Mouse (Mus musculus): ENCODE results near the gene Sumo2. TPM values are rescaled to one million over a fixed set of nuclear protein-coding genes. Genes with fewer than 3 reads are reported as not detected.

Gene Sumo2
- polyA plus RNA-seq, 1 experiment from 2014 or later = 989 TPM

DNA sequence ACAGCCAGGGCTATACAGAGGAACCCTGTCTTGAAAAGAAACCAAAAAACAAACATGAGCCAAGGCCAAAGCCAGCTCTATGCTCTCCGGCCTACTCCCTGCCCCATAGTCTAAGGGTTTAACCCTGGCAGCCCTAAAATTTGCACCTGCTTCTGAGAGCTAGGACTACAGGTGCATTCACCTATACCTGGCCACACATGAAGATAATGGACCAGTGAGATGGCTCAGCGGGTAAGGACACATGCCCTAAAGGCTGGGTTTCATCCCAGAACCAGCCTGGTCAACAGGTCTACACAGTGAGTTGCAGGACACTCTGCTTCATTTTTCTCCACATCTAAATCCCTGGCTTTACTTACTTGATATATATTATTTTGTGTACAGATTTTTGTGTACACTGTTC is 13.8 kb downstream of the Sumo2 start:
- ATAC-seq (ENCODE audit: low FRiP score) (no peak), DNase-seq (ENCODE audit: low spot score) (no peak)
- no peak overlapping the region for H3K27ac ChIP-seq
- H3K4me2 ChIP-seq (replicated peaks) = no peak overlapping the region
- H3K9ac ChIP-seq = no peak overlapping the region
- no peak overlapping the region for H3K4me3 ChIP-seq (replicated peaks; ENCODE audit: low read length)
- H3K9me3 ChIP-seq (ENCODE audit: control insufficient read depth, low read length) = no peaks in the 10 kb centered on the region
- WGBS = 87% methylated on average over 2 of the region's 2 CpGs
- H3K27me3 ChIP-seq (ENCODE audit: control insufficient read depth, insufficient read depth, low read length) = no peaks in the 10 kb centered on the region
- peaks cover 57% of the 10 kb centered on the region for H3K36me3 ChIP-seq (replicated peaks; ENCODE audit: control insufficient read depth, insufficient read depth)
- no peaks in the 10 kb centered on the region for H3K4me1 ChIP-seq (replicated peaks; ENCODE audit: control insufficient read depth, insufficient read depth, low read length)

DNA sequence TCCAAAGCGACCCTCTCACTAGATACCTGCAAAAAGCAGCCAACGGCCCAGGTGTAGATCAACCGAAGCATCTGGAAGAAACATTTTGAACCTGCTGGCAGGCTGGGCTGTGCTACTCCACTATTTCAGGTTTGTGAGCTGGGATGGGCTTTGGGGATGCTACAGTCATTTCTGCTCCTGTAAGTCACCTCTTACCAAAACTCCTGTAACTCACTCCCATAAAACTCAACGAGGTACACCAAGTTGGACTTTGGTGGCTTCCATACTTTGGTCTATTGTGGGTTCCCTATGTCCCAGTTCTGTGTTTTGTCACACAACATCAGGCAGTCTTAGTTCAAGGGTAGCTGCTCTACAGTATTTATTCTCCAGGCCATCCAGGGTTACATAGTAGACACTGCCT is 15.0 kb downstream of the Sumo2 start:
- H3K27ac ChIP-seq = no peak overlapping the region
- H3K4me3 ChIP-seq (replicated peaks; ENCODE audit: low read length) = no peak overlapping the region
- H3K9me3 ChIP-seq (ENCODE audit: control insufficient read depth, low read length) = no peaks in the 10 kb centered on the region
- H3K9ac ChIP-seq = no peak overlapping the region
- no peaks in the 10 kb centered on the region for H3K27me3 ChIP-seq (ENCODE audit: control insufficient read depth, insufficient read depth, low read length)
- ATAC-seq (ENCODE audit: low FRiP score) (no peak), DNase-seq (ENCODE audit: low spot score) (no peak)
- H3K36me3 ChIP-seq (replicated peaks; ENCODE audit: control insufficient read depth, insufficient read depth) = peaks cover 45% of the 10 kb centered on the region
- 92% methylated on average over 4 of the region's 4 CpGs for WGBS
- H3K4me1 ChIP-seq (replicated peaks; ENCODE audit: control insufficient read depth, insufficient read depth, low read length) = no peaks in the 10 kb centered on the region
- H3K4me2 ChIP-seq (replicated peaks) = no peak overlapping the region

DNA sequence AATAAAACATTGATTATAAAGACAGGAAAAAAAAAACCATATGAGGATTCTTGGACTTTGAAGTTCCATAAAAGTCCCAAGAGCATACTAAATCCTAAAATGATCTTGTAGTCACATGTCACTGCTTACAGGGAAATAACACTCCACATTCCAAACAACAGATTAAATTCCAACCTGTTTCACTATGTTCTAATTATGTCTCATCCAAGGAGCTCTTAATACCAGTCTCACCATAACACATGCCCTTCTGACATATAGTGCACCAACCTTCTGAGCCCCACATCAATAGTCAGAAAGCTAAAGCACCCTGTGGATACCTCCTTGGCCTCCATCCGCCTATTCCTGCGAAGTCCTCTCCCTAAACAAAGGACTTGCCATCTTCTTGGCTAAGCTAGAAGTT is 15.9 kb downstream of the Sumo2 start:
- H3K4me2 ChIP-seq (replicated peaks) = no peak overlapping the region
- H3K9me3 ChIP-seq (ENCODE audit: control insufficient read depth, low read length) = no peaks in the 10 kb centered on the region
- ATAC-seq (ENCODE audit: low FRiP score) (no peak), DNase-seq (ENCODE audit: low spot score) (no peak)
- H3K27ac ChIP-seq = no peak overlapping the region
- no peak overlapping the region for H3K4me3 ChIP-seq (replicated peaks; ENCODE audit: low read length)
- H3K36me3 ChIP-seq (replicated peaks; ENCODE audit: control insufficient read depth, insufficient read depth) = peaks cover 37% of the 10 kb centered on the region
- H3K27me3 ChIP-seq (ENCODE audit: control insufficient read depth, insufficient read depth, low read length) = no peaks in the 10 kb centered on the region
- H3K4me1 ChIP-seq (replicated peaks; ENCODE audit: control insufficient read depth, insufficient read depth, low read length) = no peaks in the 10 kb centered on the region
- 48% methylated on average over 2 of the region's 2 CpGs for WGBS
- H3K9ac ChIP-seq = no peak overlapping the region

DNA sequence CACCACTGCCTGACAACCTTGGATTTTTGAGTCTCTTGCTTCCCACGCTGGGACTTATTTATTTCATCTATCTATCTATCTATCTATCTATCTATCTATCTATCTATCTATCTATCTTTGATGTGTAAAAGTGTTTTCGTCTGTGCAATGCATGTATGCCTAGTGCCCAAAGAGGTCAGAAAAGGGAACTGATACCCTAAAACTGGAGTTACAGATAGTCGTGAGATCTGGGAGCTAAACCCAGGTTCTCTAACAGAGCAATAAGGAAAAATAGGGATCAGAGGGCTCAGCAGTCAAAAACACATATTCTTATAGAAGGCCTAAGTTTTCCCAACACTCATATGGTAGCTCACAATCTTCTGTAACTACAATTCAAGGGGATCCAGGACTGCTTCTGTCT is 16.5 kb downstream of the Sumo2 start:
- no peak for ATAC-seq (ENCODE audit: low FRiP score)

DNA sequence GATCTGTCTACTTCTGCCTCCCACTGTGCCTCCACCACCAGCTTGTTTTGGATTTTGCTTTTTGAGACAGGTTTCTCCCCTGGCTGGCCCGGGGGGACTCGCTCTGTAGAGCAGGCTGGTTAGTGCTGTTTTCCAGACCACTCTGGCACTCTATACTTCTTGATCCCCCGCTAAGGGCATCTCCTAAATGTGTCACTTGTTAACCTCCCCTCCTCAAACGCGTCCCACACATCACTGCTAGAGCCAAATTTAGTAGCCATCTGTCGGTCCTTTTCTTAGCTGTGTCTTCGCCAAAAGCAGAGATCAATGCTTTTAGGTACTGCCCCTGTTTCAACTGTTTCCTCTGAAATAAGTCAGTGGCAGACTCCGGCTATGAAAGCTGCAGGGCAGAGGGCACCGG is 17.4 kb downstream of the Sumo2 start:
- no peak overlapping the region for H3K27ac ChIP-seq
- H3K9me3 ChIP-seq (ENCODE audit: control insufficient read depth, low read length) = no peaks in the 10 kb centered on the region
- WGBS = 82% methylated on average over 9 of the region's 9 CpGs
- ATAC-seq (ENCODE audit: low FRiP score) (no peak), DNase-seq (ENCODE audit: low spot score) (no peak)
- H3K4me3 ChIP-seq (replicated peaks; ENCODE audit: low read length) = no peak overlapping the region
- no peak overlapping the region for H3K9ac ChIP-seq
- H3K4me1 ChIP-seq (replicated peaks; ENCODE audit: control insufficient read depth, insufficient read depth, low read length) = no peaks in the 10 kb centered on the region
- H3K36me3 ChIP-seq (replicated peaks; ENCODE audit: control insufficient read depth, insufficient read depth) = peaks cover 21% of the 10 kb centered on the region
- H3K27me3 ChIP-seq (ENCODE audit: control insufficient read depth, insufficient read depth, low read length) = no peaks in the 10 kb centered on the region
- H3K4me2 ChIP-seq (replicated peaks) = no peak overlapping the region

More for the DNA sequence above, 16.5 kb downstream of the Sumo2 start:
- Histone ChIP-seq H3K4me3 (replicated peaks; ENCODE audit: low read length) (no peak overlapping the region), H3K27me3 (ENCODE audit: control insufficient read depth, insufficient read depth, low read length) (no peaks in the 10 kb centered on the region), H3K27ac (no peak overlapping the region), H3K4me1 (replicated peaks; ENCODE audit: control insufficient read depth, insufficient read depth, low read length) (no peaks in the 10 kb centered on the region), H3K9me3 (ENCODE audit: control insufficient read depth, low read length) (no peaks in the 10 kb centered on the region), H3K4me2 (replicated peaks) (no peak overlapping the region), H3K9ac (no peak overlapping the region), H3K36me3 (replicated peaks; ENCODE audit: control insufficient read depth, insufficient read depth) (peaks cover 30% of the 10 kb centered on the region)
- DNase-seq (ENCODE audit: low spot score) = no peak
- 89% methylated on average over 3 of the region's 3 CpGs for WGBS

DNA sequence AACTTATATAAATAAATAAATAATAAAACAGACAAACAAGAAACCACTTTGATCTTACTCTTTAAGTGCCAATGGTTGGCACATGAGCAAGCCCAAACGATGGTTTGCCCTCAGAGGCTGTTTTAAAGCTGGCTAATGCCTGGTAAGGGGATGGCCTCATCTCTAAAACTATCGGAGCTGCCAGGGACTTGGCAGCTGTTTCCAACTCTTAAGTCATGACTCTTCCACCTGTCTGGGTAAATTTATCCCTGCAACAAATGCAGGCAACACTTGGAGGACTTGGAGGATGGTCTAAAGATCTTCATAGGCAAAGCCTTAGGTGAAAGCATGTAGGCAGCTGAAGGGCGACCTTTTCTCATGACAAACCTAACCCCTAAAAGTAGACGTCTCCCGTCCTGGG is 19.1 kb downstream of the Sumo2 start:
- H3K4me2 ChIP-seq (replicated peaks) = no peak overlapping the region
- peaks cover under 1% of the 10 kb centered on the region; the same call in 1 of the 2 replicates for H3K4me1 ChIP-seq (replicated peaks; ENCODE audit: control insufficient read depth, insufficient read depth, low read length)
- H3K9me3 ChIP-seq (ENCODE audit: control insufficient read depth, low read length) = no peaks in the 10 kb centered on the region
- H3K9ac ChIP-seq = no peak overlapping the region
- H3K36me3 ChIP-seq (replicated peaks; ENCODE audit: control insufficient read depth, insufficient read depth) = 0 out of 2 replicates have a peak, but pooled peaks cover 10% of the 10 kb centered on the region
- no peak overlapping the region for H3K4me3 ChIP-seq (replicated peaks; ENCODE audit: low read length)
- H3K27ac ChIP-seq = no peak overlapping the region
- H3K27me3 ChIP-seq (ENCODE audit: control insufficient read depth, insufficient read depth, low read length) = no peaks in the 10 kb centered on the region
- DNase-seq (ENCODE audit: low spot score) (no peak), ATAC-seq (ENCODE audit: low FRiP score) (no peak)
- 90% methylated on average over 5 of the region's 5 CpGs for WGBS

DNA sequence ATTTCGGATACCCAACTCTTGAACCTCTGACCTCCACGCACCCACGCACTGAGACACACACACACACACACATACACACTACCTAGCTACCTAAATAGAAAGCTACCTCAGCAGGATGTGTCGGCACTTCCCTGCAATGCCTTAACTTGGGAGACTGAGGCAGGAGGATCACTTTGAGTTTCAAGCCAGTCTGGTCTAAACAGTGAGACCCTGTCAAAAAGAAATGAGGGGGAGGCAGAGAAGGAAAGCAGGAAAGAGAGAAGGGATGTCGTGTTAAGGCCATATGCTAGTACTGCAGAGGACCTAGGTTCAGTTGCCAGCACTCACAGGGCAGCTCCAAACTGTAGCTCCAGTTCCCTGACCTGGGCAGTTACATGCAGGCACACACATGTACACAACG is 21.1 kb downstream of the Sumo2 start:
- no peak for ATAC-seq (ENCODE audit: low FRiP score)
- no peaks in the 10 kb centered on the region for H3K27me3 ChIP-seq (ENCODE audit: control insufficient read depth, insufficient read depth, low read length)
- H3K27ac ChIP-seq = no peak overlapping the region
- DNase-seq (ENCODE audit: low spot score) = no peak
- peaks cover 20% of the 10 kb centered on the region for H3K4me1 ChIP-seq (replicated peaks; ENCODE audit: control insufficient read depth, insufficient read depth, low read length)
- H3K4me2 ChIP-seq (replicated peaks) = no peak overlapping the region
- WGBS = 78% methylated on average over 6 of the region's 6 CpGs
- no peaks in the 10 kb centered on the region for H3K9me3 ChIP-seq (ENCODE audit: control insufficient read depth, low read length)
- no peak overlapping the region for H3K4me3 ChIP-seq (replicated peaks; ENCODE audit: low read length)
- no peak overlapping the region for H3K9ac ChIP-seq
- 0 out of 2 replicates have a peak, but pooled peaks cover 4% of the 10 kb centered on the region for H3K36me3 ChIP-seq (replicated peaks; ENCODE audit: control insufficient read depth, insufficient read depth)

DNA sequence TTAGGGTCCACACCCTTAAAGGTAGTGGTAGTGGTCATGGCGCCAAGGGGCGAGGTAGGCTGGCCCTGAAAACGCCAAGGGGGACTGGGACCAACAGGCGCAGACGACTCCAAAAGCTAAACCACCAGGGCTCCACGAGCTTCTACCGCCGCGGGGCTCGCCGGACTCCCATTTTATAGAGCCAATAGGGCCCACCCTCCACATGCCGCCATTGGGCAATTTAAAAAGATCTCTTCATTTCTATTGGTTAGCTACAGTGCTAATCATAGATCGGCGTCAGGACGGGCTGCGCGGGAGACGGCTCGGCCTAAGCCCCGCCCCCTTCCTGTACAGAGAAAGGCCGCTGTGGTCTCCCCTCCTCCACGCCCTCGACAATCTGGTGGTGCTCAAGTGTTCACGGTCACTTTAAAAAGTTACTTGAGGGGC is 21.8 kb downstream of the Sumo2 start, which contains the start of gene Jpt1:
Gene Jpt1, minus strand, starts transcription at position 150 of the 426 bp plus-strand sequence.
- WGBS = under 1% methylated on average over 24 of the region's 24 CpGs

DNA sequence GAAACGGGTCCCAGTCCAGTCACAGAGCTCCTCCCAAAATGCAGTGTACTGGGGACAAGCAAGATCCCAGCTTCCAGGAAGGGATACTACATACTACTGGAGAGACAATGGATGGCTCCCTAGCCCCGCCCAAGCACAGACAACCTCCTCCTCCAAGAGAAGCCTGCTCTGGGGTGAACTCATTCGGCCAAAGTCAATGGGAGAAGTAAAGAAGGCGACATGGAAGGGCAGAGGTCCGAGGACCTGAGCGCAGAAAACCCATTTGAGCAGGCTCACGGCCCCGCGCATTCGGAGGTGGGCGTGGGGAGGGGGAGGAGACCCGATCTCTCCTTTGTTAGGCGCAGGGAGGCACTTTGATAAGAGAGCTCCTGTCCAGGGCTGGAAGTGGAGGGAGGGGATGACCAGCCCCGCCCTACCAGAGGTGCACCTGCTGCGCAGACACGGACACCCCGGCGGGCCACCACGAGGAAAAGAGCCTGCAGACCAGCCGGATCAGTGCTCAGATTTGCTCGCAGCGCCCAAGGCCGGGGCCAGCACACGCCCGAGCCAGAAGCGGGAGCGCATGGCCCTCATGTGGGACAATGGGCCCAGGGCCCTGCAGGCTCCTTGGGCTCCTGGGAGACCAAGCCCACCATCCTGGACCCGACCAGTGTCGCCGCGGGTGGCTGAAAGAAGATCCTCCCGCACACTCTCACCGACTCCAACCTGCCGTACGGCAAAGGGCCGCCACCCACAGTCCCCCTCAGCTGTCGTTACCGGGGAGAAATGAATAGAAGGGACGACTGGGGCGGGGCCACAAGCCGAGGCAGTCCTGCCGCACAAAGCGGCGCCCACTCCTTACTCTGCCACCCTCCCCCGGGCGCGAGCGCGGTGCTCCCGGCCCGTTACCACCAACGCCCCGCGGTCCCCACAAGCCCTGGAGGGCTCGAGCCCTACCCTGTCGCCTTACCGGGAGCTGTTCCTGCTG is 22.5 kb downstream of the Sumo2 start:
- H3K9me3 ChIP-seq (ENCODE audit: control insufficient read depth, low read length) = no peaks in the 10 kb centered on the region
- DNase-seq (ENCODE audit: low spot score) (peak; percentile 51), ATAC-seq (ENCODE audit: low FRiP score) (peak; percentile 72)
- peak overlapping the region; percentile 100 for H3K4me3 ChIP-seq (replicated peaks; ENCODE audit: low read length)
- H3K27me3 ChIP-seq (ENCODE audit: control insufficient read depth, insufficient read depth, low read length) = no peaks in the 10 kb centered on the region
- H3K4me2 ChIP-seq (replicated peaks) = peak overlapping the region; percentile 81
- no peaks in the 10 kb centered on the region for H3K36me3 ChIP-seq (replicated peaks; ENCODE audit: control insufficient read depth, insufficient read depth)
- H3K4me1 ChIP-seq (replicated peaks; ENCODE audit: control insufficient read depth, insufficient read depth, low read length) = peaks cover 29% of the 10 kb centered on the region
- peak overlapping the region; percentile 100 for H3K9ac ChIP-seq
- H3K27ac ChIP-seq = peak overlapping the region; percentile 93
- under 1% methylated on average over 57 of the region's 57 CpGs for whole genome bisulfite sequencing

More for the DNA sequence above, 21.8 kb downstream of the Sumo2 start, which contains the start of gene Jpt1:
- no peaks in the 10 kb centered on the region for H3K27me3 ChIP-seq (ENCODE audit: control insufficient read depth, insufficient read depth, low read length)
- H3K9me3 ChIP-seq (ENCODE audit: control insufficient read depth, low read length) = no peaks in the 10 kb centered on the region
- H3K4me2 ChIP-seq (replicated peaks) = peak within 1 kb of the TSS; percentile 81
- ATAC-seq (ENCODE audit: low FRiP score) (peak; percentile 98), DNase-seq (ENCODE audit: low spot score) (peak; percentile 99)
- H3K9ac ChIP-seq = peak within 1 kb of the TSS; percentile 100
- H3K27ac ChIP-seq = peak within 1 kb of the TSS; percentile 93
- no peaks in the 10 kb centered on the region for H3K36me3 ChIP-seq (replicated peaks; ENCODE audit: control insufficient read depth, insufficient read depth)
- H3K4me1 ChIP-seq (replicated peaks; ENCODE audit: control insufficient read depth, insufficient read depth, low read length) = peaks cover 24% of the 10 kb centered on the region
- H3K4me3 ChIP-seq (replicated peaks; ENCODE audit: low read length) = peak within 1 kb of the TSS; percentile 100
